Mouse (Mus musculus) frontal cortex, postnatal 36 days (tissue): ENCODE data around the gene Cfap126.
"Not testable (repeated sequence)": the region's sequence is repeated elsewhere in the genome, so short reads cannot be mapped to it uniquely, and the experiment has no call there.

Source experiments
- DNase-seq, 2 experiments: peaks; one replicate each; pipeline ENCODE4 v3.0.0; 2022; ENCODE audit warnings: low spot score in 2 of 2

Gene Cfap126

DNA sequence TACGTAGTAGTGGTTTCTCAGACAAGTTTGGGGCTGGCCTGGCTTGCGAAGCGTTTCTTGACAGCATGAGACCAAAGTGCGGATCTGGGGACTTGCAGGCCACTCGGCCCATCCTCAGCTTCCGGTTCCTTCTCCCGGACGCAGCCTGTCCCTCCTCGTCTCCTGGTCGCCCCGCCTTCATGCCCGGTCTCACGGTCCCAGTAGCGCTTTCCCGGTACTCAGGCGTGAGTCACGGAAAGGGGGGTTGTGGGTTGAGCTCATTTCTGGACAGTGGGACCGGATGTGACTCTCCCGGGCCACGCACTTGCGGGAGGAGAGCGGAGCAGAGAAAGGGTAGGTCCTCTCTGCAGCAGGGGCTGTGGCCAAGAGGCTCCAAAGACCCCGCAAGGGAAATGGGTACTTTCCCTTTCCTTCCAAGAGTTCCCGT lies at the start of gene Cfap126:
Cfap126 (plus strand) TSS at position 46 of the 427 bp plus-strand sequence.
- peak; percentile 35 to 42 for DNase-seq

DNA sequence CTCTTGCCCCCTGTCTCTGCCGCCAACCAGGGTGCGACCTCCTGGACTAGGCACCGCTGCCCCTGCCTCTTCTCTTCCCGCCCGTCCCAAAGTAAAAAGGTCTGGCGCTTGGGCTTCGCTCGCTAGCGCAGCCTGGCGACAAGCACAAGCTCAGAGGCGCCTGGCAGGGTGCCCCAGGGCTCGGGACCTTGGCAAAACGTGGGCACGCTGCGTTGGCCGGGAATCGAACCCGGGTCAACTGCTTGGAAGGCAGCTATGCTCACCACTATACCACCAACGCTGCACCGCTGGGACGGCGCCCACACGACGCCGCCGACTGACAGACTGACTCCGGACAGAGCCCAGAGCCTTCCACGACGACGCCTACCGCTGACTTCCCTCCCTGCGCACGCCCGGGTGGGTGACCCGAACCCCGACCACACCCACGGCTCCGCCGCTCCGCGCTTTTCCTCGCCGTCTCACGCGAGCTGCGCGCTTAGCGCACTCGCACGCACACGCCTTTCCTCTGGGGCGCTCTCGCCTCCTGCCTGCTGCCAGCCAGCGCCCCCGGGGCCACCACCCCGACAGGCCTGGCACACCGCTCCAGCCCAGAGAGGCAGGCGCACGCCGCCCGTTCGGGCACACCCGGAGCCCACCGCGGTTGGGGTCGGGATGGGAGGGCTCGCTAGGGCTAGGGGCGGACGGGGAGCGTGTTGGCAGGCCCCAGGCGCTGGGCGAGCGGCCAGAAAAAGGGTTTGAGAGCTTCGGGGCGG lies 49.1 kb upstream of the Cfap126 start, which contains the start of gene Fcgr3:
Fcgr3 (minus strand) TSS at position 445 of the 752 bp plus-strand sequence.
- DNase-seq, result peak; percentile 77 to 88

DNA sequence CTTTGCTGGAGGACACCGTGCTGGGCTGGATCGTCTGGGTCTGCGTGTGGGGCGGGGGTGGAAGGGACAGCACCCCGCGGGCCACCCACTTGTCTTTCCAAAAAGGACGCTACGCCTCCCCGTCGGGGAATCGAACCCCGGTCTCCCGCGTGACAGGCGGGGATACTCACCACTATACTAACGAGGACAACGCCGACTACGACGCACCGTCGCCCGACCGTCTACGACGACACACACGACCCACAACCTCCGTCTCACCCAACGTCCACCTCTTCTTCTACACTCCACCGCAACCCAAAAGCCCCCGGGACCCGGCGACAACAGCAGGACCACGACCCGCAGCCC lies 48.5 kb upstream of the Cfap126 start:
- not testable (repeated sequence) for DNase-seq

- peak in 1 of 2 experiments; percentile 47 for DNase-seq
Measured at GRCm38 (mm10) chr1:171065768-171066167, 48.0 kb upstream of the Cfap126 start.

DNA sequence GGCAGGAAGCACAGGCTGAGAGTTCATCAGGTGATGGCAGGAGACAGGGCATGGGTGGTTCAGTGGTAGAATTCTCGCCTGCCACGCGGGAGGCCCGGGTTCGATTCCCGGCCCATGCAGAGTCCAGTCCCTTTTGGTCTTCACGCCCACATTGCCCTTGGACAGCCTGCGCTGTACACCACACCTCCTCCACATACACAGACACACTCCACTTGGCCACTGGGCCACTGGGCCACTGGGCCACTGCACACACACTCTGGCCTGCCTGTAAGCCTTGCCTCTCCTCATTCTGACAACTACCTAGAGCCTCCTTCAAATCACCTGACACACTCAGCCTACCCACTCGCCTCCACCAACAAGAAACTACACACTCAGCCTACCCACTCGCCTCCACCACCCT lies 47.1 kb upstream of the Cfap126 start:
- not testable (repeated sequence) for DNase-seq

DNA sequence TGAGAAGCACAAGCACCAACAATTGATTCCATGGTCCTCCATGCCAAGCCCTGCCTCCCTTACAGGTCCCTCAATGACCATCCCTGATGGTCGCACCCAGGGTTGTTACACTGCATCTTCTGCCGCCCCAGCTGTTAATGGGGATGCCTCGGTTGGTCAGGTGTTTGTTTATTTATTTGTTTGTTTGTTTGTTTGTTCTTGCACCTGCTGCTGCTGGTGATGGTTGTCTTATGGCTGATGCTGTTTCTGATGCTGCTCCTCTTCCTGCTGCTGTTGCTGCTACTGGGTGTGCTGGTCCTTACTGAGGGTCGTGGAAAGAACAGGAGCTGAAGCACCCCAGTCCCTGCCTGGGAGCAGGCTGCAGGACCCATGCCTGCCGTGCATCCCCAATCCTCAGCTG lies 45.8 kb upstream of the Cfap126 start:
- DNase-seq, result not testable (repeated sequence)

GRCm38 (mm10) chr1:171069508-171069907 lies 44.2 kb upstream of the Cfap126 start:
- DNase-seq, result not testable (repeated sequence)

DNA sequence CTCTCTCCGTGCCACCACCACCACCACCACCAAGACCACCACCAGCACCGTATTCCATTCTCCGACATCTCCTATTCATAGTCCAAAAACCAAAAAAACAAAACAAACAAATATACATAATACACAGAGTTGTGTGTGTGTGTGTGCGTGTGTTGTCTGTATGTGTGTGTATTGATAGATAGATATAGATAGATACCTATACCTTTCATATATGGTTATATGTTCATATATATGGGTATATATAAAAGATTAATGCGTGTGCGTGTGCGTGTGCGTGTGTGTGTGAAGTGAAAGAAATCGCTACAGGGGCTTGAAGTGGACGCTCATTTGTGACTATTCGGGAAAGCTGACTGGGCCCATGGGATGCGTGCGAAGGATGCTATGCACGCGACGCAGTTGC lies 42.8 kb upstream of the Cfap126 start:
- DNase-seq, result not testable (repeated sequence)

- DNase-seq, result not testable (repeated sequence)
Measured at GRCm38 (mm10) chr1:171071726-171072125, 42.0 kb upstream of the Cfap126 start.

DNA sequence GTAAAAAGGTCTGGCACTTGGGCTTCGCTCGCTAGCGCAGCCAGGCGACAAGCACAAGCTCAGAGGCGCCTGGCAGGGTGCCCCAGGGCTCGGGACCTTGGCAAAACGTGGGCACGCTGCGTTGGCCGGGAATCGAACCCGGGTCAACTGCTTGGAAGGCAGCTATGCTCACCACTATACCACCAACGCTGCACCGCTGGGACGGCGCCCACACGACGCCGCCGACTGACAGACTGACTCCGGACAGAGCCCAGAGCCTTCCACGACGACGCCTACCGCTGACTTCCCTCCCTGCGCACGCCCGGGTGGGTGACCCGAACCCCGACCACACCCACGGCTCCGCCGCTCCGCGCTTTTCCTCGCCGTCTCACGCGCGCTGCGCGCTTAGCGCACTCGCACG lies 41.5 kb upstream of the Cfap126 start:
- not testable (repeated sequence) for DNase-seq

GRCm38 (mm10) chr1:171074283-171074682 lies 39.4 kb upstream of the Cfap126 start:
- not testable (repeated sequence) for DNase-seq

- DNase-seq, result not testable (repeated sequence)
Measured at GRCm38 (mm10) chr1:171076176-171076575, 37.5 kb upstream of the Cfap126 start.

DNA sequence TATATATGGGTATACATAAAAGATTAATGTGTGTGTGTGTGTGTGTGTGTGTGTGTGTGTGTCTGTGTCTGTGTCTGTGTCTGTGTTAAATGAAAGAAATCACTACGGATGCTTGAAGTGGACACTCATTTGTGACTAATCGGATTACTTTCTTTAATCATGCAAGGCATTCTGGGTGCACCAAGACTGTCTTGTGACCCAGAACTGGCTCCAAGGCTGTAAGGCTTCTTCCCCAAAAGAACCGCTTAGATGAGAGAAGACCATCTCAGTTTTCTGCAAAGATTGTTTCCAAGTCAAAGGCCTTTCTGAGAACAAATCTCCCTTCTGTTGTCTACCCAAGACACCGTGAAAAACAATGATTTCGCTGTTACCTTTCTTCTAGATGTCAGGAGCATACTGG lies 36.5 kb upstream of the Cfap126 start:
- DNase-seq, result not testable (repeated sequence)

GRCm38 (mm10) chr1:171077955-171078354 lies 35.8 kb upstream of the Cfap126 start:
- DNase-seq, result peak in 1 of 2 experiments; percentile 68

- not testable (repeated sequence) for DNase-seq
Measured at GRCm38 (mm10) chr1:171078419-171078818, 35.3 kb upstream of the Cfap126 start.

- DNase-seq, result not testable (repeated sequence)
Measured at GRCm38 (mm10) chr1:171079345-171079744, 34.4 kb upstream of the Cfap126 start.

DNA sequence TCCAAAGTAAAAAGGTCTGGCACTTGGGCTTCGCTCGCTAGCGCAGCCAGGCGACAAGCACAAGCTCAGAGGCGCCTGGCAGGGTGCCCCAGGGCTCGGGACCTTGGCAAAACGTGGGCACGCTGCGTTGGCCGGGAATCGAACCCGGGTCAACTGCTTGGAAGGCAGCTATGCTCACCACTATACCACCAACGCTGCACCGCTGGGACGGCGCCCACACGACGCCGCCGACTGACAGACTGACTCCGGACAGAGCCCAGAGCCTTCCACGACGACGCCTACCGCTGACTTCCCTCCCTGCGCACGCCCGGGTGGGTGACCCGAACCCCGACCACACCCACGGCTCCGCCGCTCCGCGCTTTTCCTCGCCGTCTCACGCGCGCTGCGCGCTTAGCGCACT lies 33.9 kb upstream of the Cfap126 start:
- not testable (repeated sequence) for DNase-seq

DNA sequence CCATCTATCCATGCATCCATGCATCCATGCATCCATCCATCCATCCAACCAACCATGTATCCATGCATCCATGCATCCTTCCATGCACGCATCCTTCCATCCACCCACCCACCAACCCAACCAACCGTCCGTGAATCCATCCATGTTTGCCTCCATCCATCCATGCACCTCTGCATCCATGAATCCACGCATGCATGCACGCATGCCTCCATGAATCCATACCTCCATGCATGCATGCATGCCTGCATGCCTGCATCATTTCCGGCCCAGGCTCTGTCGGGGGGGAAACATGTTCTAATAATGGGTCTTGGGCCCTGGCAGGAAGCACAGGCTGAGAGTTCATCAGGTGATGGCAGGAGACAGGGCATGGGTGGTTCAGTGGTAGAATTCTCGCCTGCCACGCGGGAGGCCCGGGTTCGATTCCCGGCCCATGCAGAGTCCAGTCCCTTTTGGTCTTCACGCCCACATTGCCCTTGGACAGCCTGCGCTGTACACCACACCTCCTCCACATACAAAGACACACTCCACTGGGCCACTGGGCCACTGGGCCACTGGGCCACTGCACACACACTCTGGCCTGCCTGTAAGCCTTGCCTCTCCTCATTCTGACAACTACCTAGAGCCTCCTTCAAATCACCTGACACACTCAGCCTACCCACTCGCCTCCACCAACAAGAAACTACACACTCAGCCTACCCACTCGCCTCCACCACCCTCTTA lies 32.0 kb upstream of the Cfap126 start:
- DNase-seq, result not testable (repeated sequence)

DNA sequence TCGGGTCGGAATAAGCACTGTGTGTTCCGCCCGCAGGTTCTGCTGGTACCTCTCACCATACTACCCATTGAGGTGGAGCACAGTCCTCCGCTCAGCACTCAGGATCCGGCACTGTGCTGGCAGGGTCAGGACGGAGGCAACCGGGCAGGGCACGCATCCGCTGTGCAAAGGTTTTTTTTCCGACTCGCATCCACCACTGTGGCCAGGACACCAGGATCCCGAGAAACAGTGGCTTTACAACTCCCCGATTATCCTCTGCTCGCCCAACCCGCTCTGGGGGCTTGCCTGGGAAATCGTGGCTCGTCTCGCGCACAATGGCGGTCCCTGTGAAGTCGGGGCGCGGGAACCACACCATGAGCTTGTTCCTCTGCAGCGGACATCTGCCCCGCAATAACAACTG lies 28.0 kb upstream of the Cfap126 start:
- no peak for DNase-seq

DNA sequence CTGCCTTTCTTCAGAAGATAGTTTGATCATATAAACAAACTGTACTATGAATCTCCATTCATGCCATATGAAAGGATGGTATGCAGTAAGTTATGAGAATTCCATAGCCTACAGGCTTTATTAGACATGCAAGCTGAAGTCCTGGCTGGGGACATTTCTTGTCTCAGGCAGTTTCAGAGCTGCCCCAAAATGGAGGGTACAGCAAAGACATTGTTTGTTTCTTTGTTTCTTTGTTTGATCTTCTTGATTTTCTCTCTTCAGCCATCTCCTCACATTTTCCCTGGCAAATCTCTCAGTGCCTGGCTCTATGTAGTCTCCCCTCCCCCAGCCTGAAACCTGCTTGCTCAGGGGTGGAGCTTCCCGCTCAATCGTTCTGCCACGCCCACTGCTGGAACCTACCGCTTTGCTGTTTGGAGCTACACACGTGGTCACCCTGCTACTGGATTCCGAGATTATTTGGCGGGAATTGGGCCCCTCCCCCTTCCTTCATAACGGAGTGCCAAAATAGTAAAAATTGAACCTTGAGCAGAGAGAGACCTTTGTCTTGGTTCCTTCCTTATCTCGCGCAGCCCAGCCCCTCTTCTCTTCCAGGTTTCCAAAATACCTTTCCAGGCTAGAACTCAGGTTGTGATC lies 25.4 kb upstream of the Cfap126 start:
- DNase-seq, result not testable (repeated sequence)

DNA sequence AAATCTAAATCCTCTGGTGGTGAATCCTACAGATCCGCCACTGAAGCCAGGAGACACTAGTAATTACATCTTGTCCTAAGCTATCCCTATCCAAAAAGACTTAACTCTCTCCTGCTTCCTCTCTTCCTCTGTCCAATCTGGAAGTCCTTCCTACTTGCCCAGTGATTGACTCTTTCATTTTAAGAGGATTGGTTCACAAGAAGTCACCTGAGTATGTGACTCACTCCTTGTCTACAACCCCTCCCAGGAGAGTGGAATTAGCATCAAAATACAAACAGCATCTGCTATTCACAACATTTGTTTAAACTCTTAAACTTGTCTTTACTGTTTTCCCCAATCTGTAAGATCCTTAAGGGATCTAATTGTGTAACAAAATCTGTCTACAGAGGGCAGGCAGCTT lies 23.8 kb upstream of the Cfap126 start:
- no peak for DNase-seq

- DNase-seq, result no peak
Measured at GRCm38 (mm10) chr1:171090761-171091160, 23.0 kb upstream of the Cfap126 start.
